Mouse (Mus musculus) liver, embryonic 16.5 days (tissue): ENCODE results near the gene Dmac1. TPM values are rescaled to one million over a fixed set of nuclear protein-coding genes. Genes with fewer than 3 reads are reported as not detected.
"Not testable (repeated sequence)": the region's sequence is repeated elsewhere in the genome, so short reads cannot be mapped to it uniquely, and the experiment has no call there.

ENCODE experiments used
- ATAC-seq: fragments of 200-750 bp; cut with Nextera tagmentation; 2 replicates; pipeline ENCODE4 v1.8.0; 2017; ENCODE audit warnings: low read depth, mild to moderate bottlenecking, moderate number of reproducible peaks, moderate library complexity
- H3K27ac ChIP-seq: fragments of 300-500 bp; sonication (generic); 2 replicates; pipeline ENCODE4 v1.5.1; 2014; ENCODE audit warnings: mild to moderate bottlenecking, low read length
- H3K27me3 ChIP-seq: fragments of 300-500 bp; sonication (generic); 2 replicates; pipeline ENCODE4 v1.6.1; 2014; ENCODE audit warnings: low read depth, low read length, mixed read lengths; ENCODE audit not compliant: control insufficient read depth, insufficient read depth
- H3K36me3 ChIP-seq: fragments of 300-500 bp; sonication (generic); 2 replicates; pipeline ENCODE4 v1.6.1; 2014; ENCODE audit warnings: mild to moderate bottlenecking; ENCODE audit not compliant: control insufficient read depth, insufficient read depth
- H3K4me1 ChIP-seq: fragments of 300-500 bp; sonication (generic); 2 replicates; pipeline ENCODE4 v1.6.1; 2014; ENCODE audit warnings: low read depth, low read length, mixed read lengths; ENCODE audit not compliant: control insufficient read depth
- H3K4me2 ChIP-seq: fragments of 300-500 bp; sonication (generic); 2 replicates; pipeline ENCODE4 v1.6.1; 2014; ENCODE audit warnings: low read depth, low read length, mixed read lengths
- H3K4me3 ChIP-seq: fragments of 300-500 bp; sonication (generic); 2 replicates; pipeline ENCODE4 v1.5.1; 2014; ENCODE audit warnings: low read depth, mild to moderate bottlenecking, low read length
- H3K9ac ChIP-seq: fragments of 300-500 bp; sonication (generic); 2 replicates; pipeline ENCODE4 v1.6.1; 2014; ENCODE audit warnings: low read depth, low read length
- H3K9me3 ChIP-seq: fragments of 300-500 bp; sonication (generic); replicated peaks from 2 replicates; pipeline ENCODE4 v1.6.1; 2016; ENCODE audit warnings: low read length; ENCODE audit not compliant: control insufficient read depth
- WGBS: fragments of 180-500 bp; shearing (Covaris S2); extraction: QIAGEN DNeasy Blood & Tissue Kit; methylation state at CpG from one replicate; pipeline ENCODE4 v1.1.7; 2014; ENCODE audit not compliant: insufficient replicate concordance; 5-methylcytosine and 5-hydroxymethylcytosine counted together
- polyA plus RNA-seq: library from polyadenylated mRNA; unstranded; fragments of >200 nt; fragmentation: Nextera tagmentation; extraction: Ambion mirVana; gene quantifications from 2 replicates; pipeline ENCODE4 v1.2.1, GENCODE M21; 2015

Dmac1 gene
- polyA plus RNA-seq, 1 experiment from 2014 or later = 44.7 TPM

- H3K4me1 ChIP-seq, H3K36me3 ChIP-seq, H3K4me2 ChIP-seq, ATAC-seq, H3K27me3 ChIP-seq, H3K9ac ChIP-seq, H3K4me3 ChIP-seq, H3K9me3 ChIP-seq, H3K27ac ChIP-seq: not testable (repeated sequence)
- 37% methylated on average over 3 of the region's 3 CpGs for WGBS
These were observed 43.5 kb downstream of the Dmac1 start for GRCm38 (mm10) chr4:75234602-75235001.
